Mouse (Mus musculus): ENCODE results near the gene Iqschfp.
A peak's percentile ranks its signal among the peaks of the same experiment; 100 is the strongest.

Gene Iqschfp

GRCm38 (mm10) chr3:68421849-68422248 lies 529.8 kb downstream of the Iqschfp start:
- no peak for DNase-seq (ENCODE audit: low spot score in 2 of 2)

GRCm38 (mm10) chr3:68428081-68428480 lies 536.0 kb downstream of the Iqschfp start:
- DNase-seq (ENCODE audit: low spot score in 2 of 2): no peak

DNA sequence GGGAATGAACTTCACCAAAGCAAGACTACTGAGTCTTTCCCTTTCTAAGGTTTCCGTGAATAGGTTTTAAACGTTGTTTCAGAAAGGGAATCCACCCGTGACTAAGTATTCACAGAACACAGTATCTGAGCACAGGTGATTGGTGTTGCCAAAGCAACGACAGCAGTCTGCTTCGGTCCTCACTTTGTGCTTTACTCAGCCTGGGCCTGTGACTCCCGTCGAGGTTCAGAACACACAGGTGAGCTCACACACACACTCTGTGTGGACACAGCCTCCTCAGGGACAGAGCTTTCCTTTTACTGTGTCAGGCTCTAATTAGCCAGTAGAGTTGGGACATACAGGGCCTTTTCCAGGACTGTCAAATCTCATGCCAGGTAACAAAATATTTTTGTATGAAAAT lies 542.4 kb downstream of the Iqschfp start:
- no peak for DNase-seq (ENCODE audit: low spot score in 2 of 2)

DNA sequence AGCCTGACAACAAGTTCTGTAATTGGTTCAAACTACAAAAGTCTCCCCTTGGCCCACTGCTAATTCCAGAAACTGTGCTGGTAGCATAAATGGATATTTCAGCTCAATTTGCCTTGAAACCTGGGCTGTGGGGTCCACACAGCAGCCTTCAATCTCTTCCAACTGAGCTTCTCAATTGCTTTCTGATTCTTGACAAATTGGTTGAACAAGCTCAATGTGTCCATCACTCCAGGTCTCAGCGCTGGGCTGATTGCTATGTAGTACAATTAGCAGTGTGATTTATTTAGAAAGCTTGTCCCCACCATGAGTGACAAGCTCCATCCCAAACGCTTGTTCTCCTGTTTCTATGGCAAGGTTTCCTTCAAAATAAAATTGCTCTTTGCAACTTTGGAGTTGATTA lies 542.9 kb downstream of the Iqschfp start:
- DNase-seq (ENCODE audit: low spot score in 2 of 2): no peak

GRCm38 (mm10) chr3:68448480-68448879 lies 556.4 kb downstream of the Iqschfp start:
- DNase-seq (ENCODE audit: low spot score in 2 of 2): no peak

GRCm38 (mm10) chr3:68451634-68452033 lies 559.6 kb downstream of the Iqschfp start:
- DNase-seq (ENCODE audit: low spot score in 2 of 2): no peak

- no peak for DNase-seq (ENCODE audit: low spot score in 2 of 2)
These were observed 561.2 kb downstream of the Iqschfp start for GRCm38 (mm10) chr3:68453266-68453665.

- no peak for DNase-seq (ENCODE audit: low spot score in 2 of 2)
These were observed 561.9 kb downstream of the Iqschfp start for GRCm38 (mm10) chr3:68453719-68454455.

- peak; percentile 58 to 74 for DNase-seq (ENCODE audit: low spot score in 2 of 2)
These were observed 574.6 kb downstream of the Iqschfp start for GRCm38 (mm10) chr3:68466643-68467042.

- no peak for DNase-seq (ENCODE audit: low spot score in 2 of 2)
These were observed 576.1 kb downstream of the Iqschfp start for GRCm38 (mm10) chr3:68467941-68468687.

- no peak for DNase-seq (ENCODE audit: low spot score in 2 of 2)
These were observed 577.6 kb downstream of the Iqschfp start for GRCm38 (mm10) chr3:68469643-68470042.

- DNase-seq (ENCODE audit: low spot score in 2 of 2): no peak
These were observed 578.0 kb downstream of the Iqschfp start for GRCm38 (mm10) chr3:68470061-68470460.

- no peak for DNase-seq (ENCODE audit: low spot score in 2 of 2)
These were observed 578.6 kb downstream of the Iqschfp start for GRCm38 (mm10) chr3:68470622-68471021.

DNA sequence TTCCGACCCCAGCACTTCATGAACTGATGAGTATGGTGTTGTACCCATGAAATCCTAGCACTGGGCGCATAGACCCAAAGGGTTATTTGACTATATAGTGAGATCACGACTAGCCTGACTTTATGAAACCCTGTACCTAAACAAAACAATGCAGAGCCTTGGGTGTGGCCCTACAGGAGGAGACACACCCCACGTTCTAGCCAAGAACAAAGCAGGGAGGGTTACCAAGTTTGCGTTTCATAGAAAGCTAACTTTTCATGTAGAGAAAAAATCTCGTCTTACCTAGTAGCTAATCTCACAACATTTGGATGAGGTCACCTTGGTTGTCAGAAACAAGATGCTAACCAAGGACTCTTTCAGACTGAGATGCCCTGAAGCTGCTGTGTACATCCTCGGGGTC lies 584.3 kb downstream of the Iqschfp start:
- DNase-seq (ENCODE audit: low spot score in 2 of 2): no peak

- DNase-seq (ENCODE audit: low spot score in 2 of 2): no peak
These were observed 585.4 kb downstream of the Iqschfp start for GRCm38 (mm10) chr3:68477478-68477877.

GRCm38 (mm10) chr3:68479266-68479665 lies 587.2 kb downstream of the Iqschfp start:
- DNase-seq (ENCODE audit: low spot score in 2 of 2): peak in 1 of 2 experiments; percentile 43

GRCm38 (mm10) chr3:68483517-68483916 lies 591.5 kb downstream of the Iqschfp start:
- DNase-seq (ENCODE audit: low spot score in 2 of 2): no peak

DNA sequence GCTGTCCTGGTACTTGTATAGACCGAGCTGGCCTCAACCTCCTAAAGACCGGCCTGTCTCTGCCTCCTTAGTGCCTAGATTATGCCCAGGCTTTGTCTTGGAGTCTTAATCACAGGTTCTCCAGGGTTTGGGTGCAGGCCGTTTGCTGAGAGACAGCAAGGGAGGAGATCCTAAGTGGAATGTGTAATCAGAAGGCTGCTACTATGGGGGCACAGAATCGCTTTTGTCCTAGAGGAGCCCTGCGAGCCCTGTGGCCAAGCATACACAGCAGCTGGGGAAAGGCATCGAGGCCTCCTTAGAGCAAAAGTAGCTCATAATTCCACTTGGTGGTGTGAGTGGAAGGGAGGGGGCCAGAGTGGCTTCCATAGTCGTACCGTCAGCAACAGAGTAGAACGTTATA lies 592.0 kb downstream of the Iqschfp start:
- no peak for DNase-seq (ENCODE audit: low spot score in 2 of 2)

- no peak for DNase-seq (ENCODE audit: low spot score in 2 of 2)
These were observed 592.5 kb downstream of the Iqschfp start for GRCm38 (mm10) chr3:68484561-68484960.

DNA sequence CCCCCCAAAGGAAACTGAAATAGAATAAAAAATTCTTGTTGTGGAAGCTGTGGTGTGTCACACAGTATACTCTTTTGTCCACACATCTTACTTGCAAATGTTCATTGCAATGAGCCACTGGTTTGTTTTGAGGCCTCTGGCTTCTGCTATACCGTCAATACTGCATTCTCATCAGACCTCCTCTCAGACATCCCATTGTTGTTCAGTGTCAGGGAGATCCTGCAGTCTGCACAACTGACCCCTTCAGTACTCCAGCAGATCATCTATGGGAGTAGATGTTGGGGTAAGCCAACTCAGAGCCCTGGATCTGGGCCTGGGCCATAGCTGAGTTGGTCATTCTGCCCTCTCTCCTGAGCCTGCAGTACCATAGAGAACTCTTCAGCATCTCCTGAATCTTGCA lies 595.6 kb downstream of the Iqschfp start:
- DNase-seq (ENCODE audit: low spot score in 2 of 2): no peak

DNA sequence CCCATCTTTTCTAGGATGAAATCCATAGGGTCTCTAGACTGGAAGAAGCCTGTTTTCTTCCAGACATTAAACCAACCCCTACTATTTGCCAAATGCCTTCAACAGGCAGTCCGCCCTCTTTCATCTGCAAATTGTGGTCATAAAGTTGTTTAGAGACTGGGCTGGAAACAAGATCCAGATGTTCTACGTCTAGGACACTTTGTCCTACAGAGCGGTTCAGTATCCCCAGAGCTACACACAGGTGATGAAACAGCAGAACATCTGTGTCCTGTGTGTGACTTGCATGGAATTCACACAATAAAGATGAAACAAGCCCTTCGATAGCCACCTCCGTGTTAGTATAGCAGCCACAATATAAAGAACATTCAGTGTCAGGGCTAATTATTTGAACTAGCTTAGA lies 596.3 kb downstream of the Iqschfp start:
- DNase-seq (ENCODE audit: low spot score in 2 of 2): no peak

DNA sequence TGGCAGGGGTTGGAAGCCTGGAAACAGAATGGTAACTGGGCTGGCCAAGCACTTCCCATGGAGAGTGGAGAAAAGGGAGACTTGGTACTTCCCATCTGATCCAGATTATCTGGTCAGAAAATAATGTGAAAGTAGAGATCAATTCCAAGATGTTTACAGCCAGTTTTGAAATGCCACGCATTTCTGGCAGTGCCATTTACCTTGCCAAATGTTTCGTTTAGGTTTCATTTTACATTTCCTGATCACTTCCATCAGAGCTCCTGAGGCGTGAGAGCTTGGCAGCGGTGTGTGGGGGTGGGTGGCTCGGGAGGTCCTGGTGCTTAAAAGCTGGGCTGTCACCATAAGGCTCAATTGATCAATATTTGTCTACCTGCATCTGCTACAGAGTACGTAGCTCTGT lies 599.5 kb downstream of the Iqschfp start:
- DNase-seq (ENCODE audit: low spot score in 2 of 2): no peak

DNA sequence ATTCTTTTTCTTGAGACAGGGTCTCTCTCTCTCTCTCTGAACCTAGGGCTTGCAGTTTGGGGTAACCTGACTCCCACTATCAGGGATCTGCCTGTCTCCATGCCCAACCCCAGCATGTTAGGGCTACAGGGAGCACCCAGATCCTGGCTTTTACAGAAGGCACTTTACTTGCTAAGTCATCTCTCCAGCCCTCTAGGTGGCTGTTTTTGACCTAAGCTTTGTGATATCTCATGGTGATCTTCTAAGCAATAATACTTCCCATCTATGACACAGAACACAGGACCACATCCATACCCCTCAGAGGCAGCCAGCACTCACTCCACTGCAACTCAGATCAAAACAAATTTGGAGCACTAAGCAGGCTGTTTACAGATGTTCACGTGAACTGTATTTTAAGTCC lies 600.0 kb downstream of the Iqschfp start:
- no peak for DNase-seq (ENCODE audit: low spot score in 2 of 2)
